Mouse (Mus musculus) cortical plate, adult 2 months (tissue): ENCODE results near the gene Id1. TPM values are rescaled to one million over a fixed set of nuclear protein-coding genes. Genes with fewer than 3 reads are reported as not detected.
A peak's percentile ranks its signal among the peaks of the same experiment; 100 is the strongest.

ENCODE experiments used
- H3K27ac ChIP-seq: fragments of 200-500 bp; 2 replicates; pipeline ENCODE4 v1.5.1; 2012; ENCODE audit warnings: low read length, control low read depth, inconsistent platforms; ENCODE audit not compliant: insufficient read depth
- H3K4me1 ChIP-seq: fragments of 200-500 bp; 2 replicates; pipeline ENCODE4 v1.6.1; 2011; ENCODE audit warnings: low read length; ENCODE audit not compliant: control insufficient read depth, insufficient read depth
- H3K4me3 ChIP-seq: fragments of 200-500 bp; 2 replicates; pipeline ENCODE4 v1.5.1; 2011; ENCODE audit warnings: mild to moderate bottlenecking, low read length, control low read depth; ENCODE audit not compliant: insufficient read depth
- CTCF ChIP-seq: fragments of 200-500 bp; IDR thresholded peaks from 2 replicates; pipeline ENCODE4 v1.5.1; 2011; ENCODE audit warnings: mild to moderate bottlenecking, control low read depth, low read length; ENCODE audit not compliant: insufficient read depth; ENCODE audit errors: extremely low read depth
- POLR2A ChIP-seq: fragments of 200-500 bp; IDR thresholded peaks from 2 replicates; pipeline ENCODE4 v1.6.1; 2011; ENCODE audit warnings: mild to moderate bottlenecking, low read length, control low read depth; ENCODE audit not compliant: insufficient read depth; ENCODE audit errors: extremely low read depth
- polyA plus RNA-seq: library from polyadenylated mRNA; depleted of rRNA; stranded (reverse); fragments of >200 nt; gene quantifications from 2 replicates; pipeline ENCODE4 v1.2.3, GENCODE M21; 2012; rRNA removed

The Id1 gene
- polyA plus RNA-seq, 1 experiment: 81.0 TPM

DNA sequence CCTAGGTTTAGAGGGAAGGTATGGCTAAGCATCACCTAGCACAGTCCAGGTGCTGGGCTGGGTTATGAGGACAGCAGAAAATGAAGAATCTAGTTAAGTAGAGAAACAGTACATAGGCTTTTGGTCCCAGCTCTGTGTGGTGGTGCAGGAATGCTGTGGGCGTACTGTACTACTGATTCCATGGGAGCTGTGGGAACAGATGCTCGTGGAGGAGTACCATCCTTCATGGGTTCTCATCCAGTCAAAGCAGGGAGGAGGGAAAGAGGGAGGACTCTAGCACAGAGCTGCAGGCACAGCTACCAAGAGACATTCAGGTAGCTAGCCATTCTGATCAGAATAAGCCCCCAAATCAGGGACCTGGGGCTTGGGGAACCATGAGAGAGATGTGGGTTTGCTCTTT is 40.4 kb downstream of the Id1 start:
- Histone ChIP-seq H3K4me1 (peaks cover 9% of the 10 kb centered on the region), H3K4me3 (no peak overlapping the region), H3K27ac (0 out of 2 replicates have a peak overlapping the region, but pooled peaks have one; percentile 18)
- TF ChIP-seq POLR2A (no peak), CTCF (no peak)

DNA sequence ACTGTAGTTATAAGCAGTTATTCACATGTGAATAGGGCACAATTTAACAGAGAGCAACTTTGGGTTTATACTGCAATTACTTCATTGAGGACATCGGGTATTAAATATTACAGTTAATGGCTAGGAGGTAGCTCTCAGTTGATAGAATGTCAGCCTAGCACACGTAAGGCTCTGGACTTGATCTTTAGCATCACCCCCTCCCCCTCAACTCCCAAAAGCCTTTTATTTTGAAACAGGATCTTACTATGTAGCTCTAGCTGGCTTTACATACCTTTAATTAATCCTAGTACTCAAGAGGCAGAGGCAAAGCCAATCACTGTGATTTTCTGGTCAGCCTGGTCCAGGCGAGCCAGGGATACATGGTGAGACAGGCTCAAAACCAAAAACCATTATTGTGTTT is 41.0 kb downstream of the Id1 start:
- TF ChIP-seq POLR2A (no peak), CTCF (no peak)
- no peak overlapping the region for H3K4me3 ChIP-seq
- H3K4me1 ChIP-seq: peaks cover 11% of the 10 kb centered on the region
- H3K27ac ChIP-seq: no peak overlapping the region

DNA sequence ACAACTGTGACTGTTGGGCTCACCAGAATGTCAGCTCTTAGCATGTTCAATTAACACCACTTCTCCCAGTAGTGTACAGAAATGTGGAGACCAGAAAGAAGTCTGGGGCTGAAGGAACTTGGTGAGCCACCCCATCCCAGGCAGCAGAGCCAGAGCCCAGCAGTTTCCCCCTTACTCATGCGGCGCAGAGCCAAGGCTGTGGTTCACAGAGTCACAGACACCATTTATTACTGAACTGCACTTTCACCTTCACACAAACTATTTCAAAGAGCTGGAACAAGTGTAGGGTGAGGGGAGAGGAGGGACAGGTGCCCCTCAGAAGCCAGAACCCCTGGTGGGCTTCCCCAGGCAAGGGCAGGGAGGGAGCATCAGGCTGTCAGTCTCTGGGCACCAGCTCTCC is 44.4 kb downstream of the Id1 start:
- H3K27ac ChIP-seq: peak overlapping the region; percentile 50; the same call in 1 of the 2 replicates
- no peak overlapping the region for H3K4me3 ChIP-seq
- TF ChIP-seq CTCF: no peak
- TF ChIP-seq POLR2A: no peak
- peaks cover 21% of the 10 kb centered on the region for H3K4me1 ChIP-seq

DNA sequence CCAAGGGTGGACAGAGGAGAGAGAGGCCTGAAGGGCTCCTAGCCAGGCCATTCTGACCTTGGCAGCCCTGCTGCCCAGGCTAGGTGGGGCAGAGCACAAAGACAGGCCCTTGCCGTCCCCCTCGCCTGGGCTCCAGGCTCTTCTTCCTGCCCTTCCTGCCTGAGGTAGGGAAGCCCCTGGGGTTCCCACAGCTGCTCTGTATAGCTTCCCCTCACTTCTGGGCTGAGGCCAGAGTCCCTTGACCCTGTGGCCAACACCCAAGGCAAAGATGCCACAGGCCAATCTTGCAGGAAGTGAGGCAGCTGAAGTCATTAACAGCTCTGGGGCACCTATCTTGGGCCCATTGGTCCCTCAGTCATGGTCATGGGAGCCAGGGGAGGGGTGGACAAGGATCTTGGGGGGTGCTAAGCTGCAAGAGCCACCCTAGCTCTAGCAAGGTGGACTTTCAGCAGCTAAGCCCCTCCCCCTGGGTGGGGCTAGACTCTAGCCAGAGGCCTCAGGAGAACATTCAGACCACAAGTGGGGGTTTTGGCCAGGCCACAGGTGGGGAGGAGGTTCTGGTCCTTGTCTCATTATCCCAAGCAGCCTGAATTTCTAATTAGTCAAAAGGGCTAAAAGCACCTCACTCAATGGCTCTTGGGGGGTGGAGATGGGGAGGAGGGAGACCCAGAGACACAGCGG is 45.1 kb downstream of the Id1 start:
- Histone ChIP-seq H3K4me3 (no peak overlapping the region), H3K4me1 (peaks cover 19% of the 10 kb centered on the region)
- TF ChIP-seq CTCF (no peak), POLR2A (no peak)

DNA sequence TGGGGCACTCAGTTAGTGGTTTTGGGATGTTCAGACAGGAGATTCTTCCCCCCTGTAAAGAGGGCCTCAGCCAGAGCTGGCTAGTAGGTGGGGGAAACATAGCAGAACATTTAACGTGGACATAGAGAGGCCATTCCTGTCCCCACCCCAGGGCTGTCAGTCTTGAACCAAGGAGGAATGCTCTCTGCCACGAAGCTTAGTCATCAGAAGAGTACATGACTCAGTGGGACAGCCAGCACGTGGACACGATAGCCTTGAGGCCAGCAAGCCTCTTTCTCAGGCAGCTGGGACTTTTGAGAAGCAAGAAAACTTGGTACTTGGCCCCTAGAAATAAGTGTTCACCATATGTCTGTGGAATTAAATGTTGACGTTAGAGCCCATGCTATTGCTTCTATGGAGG is 46.6 kb downstream of the Id1 start:
- no peak overlapping the region for H3K4me3 ChIP-seq
- TF ChIP-seq POLR2A: no peak
- TF ChIP-seq CTCF: no peak
- peaks cover 20% of the 10 kb centered on the region for H3K4me1 ChIP-seq
- 0 out of 2 replicates have a peak overlapping the region, but pooled peaks have one; percentile 57 for H3K27ac ChIP-seq

More for the DNA sequence above, 45.1 kb downstream of the Id1 start:
- peak overlapping the region; percentile 50; the same call in 1 of the 2 replicates for H3K27ac ChIP-seq

DNA sequence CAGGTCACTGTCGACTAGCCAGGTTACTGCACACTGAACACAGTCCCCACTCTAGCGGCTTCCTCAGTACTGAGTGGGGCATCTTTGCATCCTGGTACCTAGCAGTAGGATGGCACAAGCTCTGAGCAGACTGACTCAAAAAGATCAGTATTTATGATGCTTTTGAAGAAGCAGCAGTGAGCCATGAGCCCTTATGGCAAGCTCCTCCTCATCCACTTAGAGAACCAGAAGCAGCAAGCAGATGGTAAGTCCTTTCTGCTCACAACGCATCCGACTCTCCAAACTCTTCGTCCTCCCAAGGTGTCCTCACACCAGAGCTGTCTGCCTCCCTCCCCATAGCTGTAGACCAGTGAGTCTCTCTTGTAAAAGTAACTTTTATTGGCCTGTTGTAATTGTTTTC is 47.2 kb downstream of the Id1 start:
- H3K4me1 ChIP-seq: peaks cover 20% of the 10 kb centered on the region
- TF ChIP-seq POLR2A (no peak), CTCF (no peak)
- peak overlapping the region; percentile 57; the same call in 1 of the 2 replicates for H3K27ac ChIP-seq
- H3K4me3 ChIP-seq: no peak overlapping the region

DNA sequence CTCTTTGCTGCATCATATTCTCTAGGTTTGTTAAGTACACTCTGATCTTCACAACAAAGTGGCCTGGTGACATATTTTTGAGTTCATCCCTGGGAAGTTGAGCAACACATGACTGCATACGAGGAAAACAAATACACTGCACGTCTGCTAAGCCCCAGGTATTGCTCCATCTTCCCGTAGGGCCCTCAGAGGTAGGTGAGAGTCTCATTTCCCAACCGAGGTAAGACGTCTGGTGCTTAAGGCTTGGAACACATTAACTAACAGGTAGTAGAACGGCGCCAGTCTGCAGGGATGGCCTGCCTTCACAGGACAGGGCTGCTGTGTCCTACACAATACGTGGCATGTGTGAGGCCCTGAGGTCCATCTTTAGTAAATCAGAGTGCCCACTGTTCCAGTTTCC is 48.6 kb downstream of the Id1 start:
- H3K4me3 ChIP-seq: no peak overlapping the region
- H3K27ac ChIP-seq: peak overlapping the region; percentile 91
- H3K4me1 ChIP-seq: peaks cover 34% of the 10 kb centered on the region
- no peak for TF ChIP-seq POLR2A
- TF ChIP-seq CTCF: no peak

DNA sequence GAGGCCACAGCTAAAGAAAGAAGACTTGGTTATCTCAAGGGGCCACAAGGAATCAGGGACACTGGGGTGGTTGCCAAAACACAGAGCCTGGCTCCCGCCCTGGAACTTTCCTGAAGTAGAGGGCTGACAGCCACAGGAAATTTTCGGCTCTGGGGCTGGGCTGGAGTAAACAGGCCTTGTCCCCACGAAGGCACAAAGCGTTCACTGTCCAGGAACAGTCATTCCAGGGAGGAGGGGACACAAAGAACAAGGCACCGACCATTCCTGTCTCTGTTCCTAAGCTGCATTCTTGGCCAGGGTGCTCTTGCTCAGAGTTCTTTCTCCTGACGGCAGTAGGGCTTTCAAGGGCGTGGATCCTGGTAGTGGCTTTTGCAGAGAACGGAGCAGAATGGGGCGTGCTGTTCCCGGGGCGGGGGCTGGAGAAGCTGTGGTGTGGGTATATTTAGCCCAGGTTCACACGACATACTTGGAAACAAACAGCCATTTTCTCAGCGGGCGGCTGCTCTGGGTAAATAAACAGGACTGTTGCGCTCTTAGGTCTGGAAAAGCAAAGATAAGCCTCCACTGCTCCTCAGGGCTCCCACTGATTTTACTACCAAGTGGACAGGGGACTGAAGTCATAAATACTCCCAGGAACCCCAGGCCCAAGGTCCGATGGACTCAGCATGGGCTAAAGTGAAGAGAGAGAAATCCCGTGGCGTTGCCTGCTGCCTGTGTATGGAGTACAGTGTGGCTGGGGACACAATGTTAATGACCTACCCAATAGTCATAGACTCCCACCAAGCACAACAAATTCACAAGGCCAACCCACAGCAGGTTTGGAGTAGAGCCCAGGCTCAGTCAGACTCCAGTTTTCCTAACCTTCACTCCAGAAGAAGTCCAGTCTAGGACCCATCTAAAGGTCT is 49.6 kb downstream of the Id1 start:
- TF ChIP-seq CTCF (no peak), POLR2A (no peak)
- peaks cover 38% of the 10 kb centered on the region for H3K4me1 ChIP-seq
- no peak overlapping the region for H3K4me3 ChIP-seq
- peak overlapping the region; percentile 91 for H3K27ac ChIP-seq

Other genes starting within 250 kb of the Id1 start
- not detected in 2 replicates for gene Defb22, start 246.1 kb upstream of the Id1 start, polyA plus RNA-seq
- gene Defb26, start 224.6 kb upstream of the Id1 start, polyA plus RNA-seq: not detected in 2 replicates
- not detected in 2 replicates for gene Defb28, start 218.0 kb upstream of the Id1 start, polyA plus RNA-seq
- gene Defb29, start 196.2 kb upstream of the Id1 start, polyA plus RNA-seq: not detected in 2 replicates
- not detected in 2 replicates for gene Gm17416, start 166.9 kb upstream of the Id1 start, polyA plus RNA-seq
- not detected in 2 replicates for gene Defb21, start 163.5 kb upstream of the Id1 start, polyA plus RNA-seq
- not detected in 2 replicates for gene Defb19, start 155.9 kb upstream of the Id1 start, polyA plus RNA-seq
- not detected in 2 replicates for gene Defb45, start 136.9 kb upstream of the Id1 start, polyA plus RNA-seq
- not detected in 2 replicates for gene Defb36, start 131.9 kb upstream of the Id1 start, polyA plus RNA-seq
- gene Defb25, start 113.2 kb upstream of the Id1 start, polyA plus RNA-seq: not detected in 2 replicates
- gene Rem1, start 109.3 kb upstream of the Id1 start, polyA plus RNA-seq: 0.78 and 0.90 TPM in 2 replicates
- gene H13, start 66.8 kb upstream of the Id1 start, polyA plus RNA-seq: 65.9 and 68.4 TPM in 2 replicates
- 20.0 and 21.5 TPM in 2 replicates for gene Mcts2, start 49.2 kb upstream of the Id1 start, polyA plus RNA-seq
- 6.3 and 6.9 TPM in 2 replicates for gene Cox4i2, start 17.9 kb downstream of the Id1 start, polyA plus RNA-seq
- 99.2 and 105 TPM in 2 replicates for gene Bcl2l1, start 95.5 kb downstream of the Id1 start, polyA plus RNA-seq
- gene Tpx2, start 111.7 kb downstream of the Id1 start, polyA plus RNA-seq: 1.5 and 1.8 TPM in 2 replicates
- gene Mylk2, start 175.1 kb downstream of the Id1 start, polyA plus RNA-seq: not detected in 2 replicates
- gene Foxs1, start 197.0 kb downstream of the Id1 start, polyA plus RNA-seq: 1.0 and 1.4 TPM in 2 replicates
- 37.7 and 40.7 TPM in 2 replicates for gene Dusp15, start 215.4 kb downstream of the Id1 start, polyA plus RNA-seq
- 1.7 and 2.0 TPM in 2 replicates for gene Ttll9, start 226.2 kb downstream of the Id1 start, polyA plus RNA-seq